Mouse (Mus musculus): ENCODE measurements around the gene Plpp3. TPM values are rescaled to one million over a fixed set of nuclear protein-coding genes. Genes with fewer than 3 reads are reported as not detected.

Gene Plpp3
- polyA plus RNA-seq, 1 experiment from 2014 or later, result 66.4 TPM

DNA sequence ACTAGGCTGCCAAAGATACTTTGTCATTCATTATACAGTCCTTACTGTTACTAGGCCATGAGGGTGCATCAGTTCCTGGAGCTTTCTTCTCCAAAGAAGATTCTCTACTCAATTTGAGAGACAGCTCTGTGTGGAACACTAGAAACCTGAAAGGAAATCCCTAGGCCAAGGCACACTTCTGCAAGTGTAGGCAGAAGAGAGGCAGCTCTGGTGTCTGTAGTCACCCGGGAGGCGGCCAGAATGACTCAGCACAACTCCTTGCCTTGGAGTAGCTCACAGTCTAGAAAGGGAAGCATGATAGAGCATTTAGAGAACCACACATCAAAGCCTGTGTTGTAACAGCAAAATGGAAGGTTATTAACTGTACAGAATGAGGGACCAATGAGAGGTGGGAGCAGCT, 68.4 kb downstream of the Plpp3 start:
- no peak for ATAC-seq (ENCODE audit: low FRiP score, low read depth)
- Histone ChIP-seq H3K9ac (replicated peaks) (no peak overlapping the region), H3K4me3 (no peak overlapping the region), H3K27ac (replicated peaks) (no peak overlapping the region), H3K36me3 (peaks cover 82% of the 10 kb centered on the region), H3K4me1 (no peaks in the 10 kb centered on the region), H3K4me2 (replicated peaks) (no peak overlapping the region), H3K27me3 (no peaks in the 10 kb centered on the region), H3K9me3 (no peaks in the 10 kb centered on the region)
- 81% methylated on average over 2 of the region's 2 CpGs for WGBS

DNA sequence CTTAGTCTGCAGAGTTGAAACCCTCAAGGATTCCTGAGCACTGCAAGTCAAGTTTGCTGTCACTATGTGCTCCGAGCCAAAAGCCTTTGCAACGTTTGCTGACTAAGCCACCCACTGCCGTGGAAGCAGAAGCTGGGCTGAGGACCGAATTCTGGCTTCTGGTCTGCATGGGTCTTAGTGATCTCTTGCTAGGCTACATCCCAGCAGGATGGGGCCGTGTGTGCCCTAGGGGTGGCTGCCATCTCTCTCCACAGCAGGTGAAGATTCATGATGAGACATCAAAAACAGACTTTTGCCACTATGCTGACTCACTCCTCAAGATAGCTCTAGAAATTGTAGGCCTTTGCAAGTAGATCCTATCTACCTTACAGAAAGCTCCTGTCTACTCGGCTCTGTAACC, 69.2 kb downstream of the Plpp3 start:
- no peak overlapping the region for H3K4me3 ChIP-seq
- no peaks in the 10 kb centered on the region for H3K9me3 ChIP-seq
- no peak overlapping the region for H3K27ac ChIP-seq (replicated peaks)
- WGBS, result 92% methylated on average over 6 of the region's 6 CpGs
- H3K4me1 ChIP-seq, result no peaks in the 10 kb centered on the region
- no peaks in the 10 kb centered on the region for H3K27me3 ChIP-seq
- peaks cover 82% of the 10 kb centered on the region for H3K36me3 ChIP-seq
- H3K4me2 ChIP-seq (replicated peaks), result no peak overlapping the region
- no peak overlapping the region for H3K9ac ChIP-seq (replicated peaks)
- ATAC-seq (ENCODE audit: low FRiP score, low read depth), result no peak

DNA sequence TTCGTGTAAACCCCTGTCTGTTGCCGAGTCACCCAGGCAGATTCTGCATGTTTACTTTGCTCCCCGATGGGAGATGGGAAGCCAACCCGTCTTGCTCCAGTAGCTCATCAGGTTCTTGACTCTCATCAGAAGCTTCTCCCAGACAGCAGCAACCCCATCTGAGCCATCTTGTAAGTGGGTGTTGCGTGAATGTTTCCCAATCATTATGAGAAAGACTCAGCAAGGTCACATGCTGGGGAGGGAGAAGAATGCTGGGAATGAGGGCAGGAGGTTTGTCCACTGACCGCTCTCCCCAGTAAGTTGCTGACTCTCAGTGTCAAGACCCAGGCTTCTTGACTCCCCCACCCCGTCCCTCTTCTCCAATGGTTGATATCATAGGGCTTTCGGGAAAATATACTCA, 73.0 kb downstream of the Plpp3 start:
- peaks cover 54% of the 10 kb centered on the region for H3K36me3 ChIP-seq
- no peak for ATAC-seq (ENCODE audit: low FRiP score, low read depth)
- no peak overlapping the region for H3K27ac ChIP-seq (replicated peaks)
- H3K9ac ChIP-seq (replicated peaks), result no peak overlapping the region
- 93% methylated on average over 8 of the region's 8 CpGs for WGBS
- H3K4me3 ChIP-seq, result no peak overlapping the region
- H3K9me3 ChIP-seq, result no peaks in the 10 kb centered on the region
- H3K4me2 ChIP-seq (replicated peaks), result no peak overlapping the region
- no peaks in the 10 kb centered on the region for H3K4me1 ChIP-seq
- H3K27me3 ChIP-seq, result no peaks in the 10 kb centered on the region

DNA sequence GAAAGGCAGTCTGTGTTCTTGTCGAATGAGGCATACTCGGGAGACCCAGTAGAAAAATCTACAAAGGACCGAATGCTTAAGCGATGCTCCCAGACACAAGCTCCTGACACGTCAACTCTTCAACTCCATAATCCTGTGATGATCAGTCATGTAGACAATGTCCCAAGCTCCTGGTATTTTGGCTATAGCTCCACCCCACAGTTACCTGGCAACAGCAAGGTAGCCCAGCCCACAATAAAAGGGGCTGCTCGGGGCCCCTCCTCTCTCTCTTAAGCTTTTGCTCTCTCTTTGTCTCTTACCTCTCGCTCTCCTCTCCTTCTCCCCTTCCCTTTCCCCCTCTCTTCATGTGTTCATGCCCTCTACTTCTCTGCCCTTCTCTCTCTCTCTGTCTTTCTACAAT, 83.1 kb downstream of the Plpp3 start:
- no peak overlapping the region for H3K4me3 ChIP-seq
- 31% methylated on average over 7 of the region's 7 CpGs for WGBS
- H3K36me3 ChIP-seq, result no peaks in the 10 kb centered on the region
- H3K9me3 ChIP-seq, result no peaks in the 10 kb centered on the region
- peaks cover 14% of the 10 kb centered on the region for H3K4me1 ChIP-seq
- H3K27me3 ChIP-seq, result no peaks in the 10 kb centered on the region
- no peak overlapping the region for H3K4me2 ChIP-seq (replicated peaks)
- no peak overlapping the region for H3K27ac ChIP-seq (replicated peaks)
- no peak overlapping the region for H3K9ac ChIP-seq (replicated peaks)
- ATAC-seq (ENCODE audit: low FRiP score, low read depth), result 0 out of 2 replicates have a peak, but pooled peaks have one; percentile 49

DNA sequence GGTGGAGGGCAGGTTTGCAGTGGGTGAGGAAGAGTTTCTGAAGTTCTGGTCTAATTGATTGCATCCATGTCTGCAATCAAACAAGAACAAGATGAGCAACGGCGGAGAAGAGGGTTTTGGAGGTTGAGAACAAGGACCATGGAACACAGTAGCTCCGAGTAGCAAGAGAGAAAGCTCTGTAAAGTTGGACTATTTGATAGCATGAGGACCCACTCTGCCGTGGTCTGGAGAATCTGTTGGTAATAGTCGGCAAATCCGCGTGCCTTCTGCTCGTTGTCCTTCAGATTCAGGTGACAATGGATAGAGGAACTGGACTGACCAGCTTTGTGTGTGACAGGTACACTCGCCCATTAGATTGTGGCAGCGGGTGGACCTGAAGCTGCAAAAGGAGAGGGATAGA, 87.8 kb downstream of the Plpp3 start:
- Histone ChIP-seq H3K4me3 (no peak overlapping the region), H3K9ac (replicated peaks) (peak overlapping the region; percentile 52), H3K27me3 (peaks cover 8% of the 10 kb centered on the region; the same call in 1 of the 2 replicates), H3K4me2 (replicated peaks) (peak overlapping the region; percentile 51; the same call in 1 of the 2 replicates), H3K27ac (replicated peaks) (peak overlapping the region; percentile 81), H3K36me3 (no peaks in the 10 kb centered on the region), H3K9me3 (no peaks in the 10 kb centered on the region), H3K4me1 (peaks cover 24% of the 10 kb centered on the region)
- WGBS, result 58% methylated on average over 10 of the region's 10 CpGs
- no peak for ATAC-seq (ENCODE audit: low FRiP score, low read depth)

DNA sequence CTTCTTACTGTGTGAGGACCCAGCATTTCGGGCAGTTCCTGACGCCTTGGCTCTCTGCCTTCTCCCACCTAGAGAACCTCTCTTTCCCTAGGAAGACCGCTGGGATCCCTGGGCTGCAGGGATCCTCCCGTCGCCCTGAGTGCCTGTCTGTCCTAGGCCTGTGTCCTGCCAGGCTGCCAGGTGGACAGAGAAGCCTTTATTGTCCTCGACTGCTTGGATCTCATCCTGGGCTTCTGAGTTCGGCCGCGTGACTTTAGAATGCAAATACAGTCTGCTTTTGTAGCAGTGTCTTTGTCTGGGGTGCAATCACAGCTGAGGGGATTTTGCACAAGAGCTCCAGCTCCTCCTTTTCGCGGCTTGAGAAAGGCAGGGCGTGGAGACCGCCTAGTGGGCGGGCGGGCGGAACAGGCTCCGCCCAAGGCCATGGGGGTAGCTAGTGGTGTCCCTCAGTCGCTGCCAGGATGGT, 88.4 kb downstream of the Plpp3 start:
- Histone ChIP-seq H3K9me3 (no peaks in the 10 kb centered on the region), H3K4me1 (peaks cover 19% of the 10 kb centered on the region), H3K4me3 (peak overlapping the region; percentile 23), H3K4me2 (replicated peaks) (peak overlapping the region; percentile 51), H3K9ac (replicated peaks) (peak overlapping the region; percentile 52), H3K27me3 (peaks cover 8% of the 10 kb centered on the region; the same call in 1 of the 2 replicates), H3K36me3 (no peaks in the 10 kb centered on the region), H3K27ac (replicated peaks) (peak overlapping the region; percentile 81)
- peak; percentile 94 for ATAC-seq (ENCODE audit: low FRiP score, low read depth)
- under 1% methylated on average over 18 of the region's 18 CpGs for WGBS

DNA sequence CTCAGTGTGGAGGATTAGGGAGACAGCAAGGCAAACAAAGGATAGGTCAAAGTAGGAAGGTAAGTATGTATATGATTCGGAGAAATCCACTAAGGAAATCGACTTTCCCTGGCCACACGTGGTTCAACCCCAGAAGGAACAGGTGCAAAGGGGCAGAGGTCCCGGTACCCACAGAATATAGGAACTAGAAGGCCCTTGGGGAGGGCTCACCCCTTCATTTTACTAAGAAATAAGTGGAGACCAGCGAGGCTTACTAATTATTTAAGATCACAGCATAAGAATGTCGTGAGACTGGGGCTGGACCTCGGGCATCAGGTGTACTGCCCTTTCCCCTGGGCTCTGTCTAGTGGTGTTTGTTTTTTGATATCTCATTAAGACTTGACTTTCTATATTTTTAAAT, 89.2 kb downstream of the Plpp3 start:
- H3K9ac ChIP-seq (replicated peaks), result no peak overlapping the region
- no peak for ATAC-seq (ENCODE audit: low FRiP score, low read depth)
- no peak overlapping the region for H3K4me3 ChIP-seq
- no peak overlapping the region for H3K27ac ChIP-seq (replicated peaks)
- H3K36me3 ChIP-seq, result no peaks in the 10 kb centered on the region
- H3K4me1 ChIP-seq, result peaks cover 17% of the 10 kb centered on the region
- WGBS, result 63% methylated on average over 7 of the region's 7 CpGs
- H3K27me3 ChIP-seq, result peaks cover 8% of the 10 kb centered on the region; the same call in 1 of the 2 replicates
- no peaks in the 10 kb centered on the region for H3K9me3 ChIP-seq
- peak overlapping the region; percentile 51; the same call in 1 of the 2 replicates for H3K4me2 ChIP-seq (replicated peaks)

DNA sequence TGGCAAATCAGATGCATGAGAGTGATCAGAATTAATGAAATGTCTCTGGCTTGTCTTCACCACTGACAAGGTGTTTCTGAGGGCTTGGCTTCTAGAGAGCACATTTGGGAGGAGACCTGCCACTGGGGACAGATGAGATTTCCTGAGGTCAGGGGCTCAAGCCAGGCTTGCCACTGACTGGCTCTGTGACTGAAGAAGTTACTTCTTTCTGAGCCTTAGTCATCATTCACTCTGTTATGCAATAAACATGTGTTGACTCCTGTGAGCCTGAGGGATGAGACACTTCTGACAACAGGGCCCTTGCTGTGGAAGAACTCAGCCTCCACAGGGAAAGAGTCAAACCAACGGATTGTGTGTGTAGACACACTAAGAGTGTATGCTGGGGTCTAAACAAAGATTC, 91.0 kb downstream of the Plpp3 start:
- Histone ChIP-seq H3K36me3 (no peaks in the 10 kb centered on the region), H3K4me3 (no peak overlapping the region), H3K27ac (replicated peaks) (no peak overlapping the region), H3K27me3 (peaks cover 8% of the 10 kb centered on the region; the same call in 1 of the 2 replicates), H3K4me1 (peaks cover 17% of the 10 kb centered on the region), H3K9ac (replicated peaks) (no peak overlapping the region), H3K4me2 (replicated peaks) (no peak overlapping the region), H3K9me3 (no peaks in the 10 kb centered on the region)
- WGBS, result 86% methylated on average over 1 of the region's 1 CpGs
- ATAC-seq (ENCODE audit: low FRiP score, low read depth), result no peak

DNA sequence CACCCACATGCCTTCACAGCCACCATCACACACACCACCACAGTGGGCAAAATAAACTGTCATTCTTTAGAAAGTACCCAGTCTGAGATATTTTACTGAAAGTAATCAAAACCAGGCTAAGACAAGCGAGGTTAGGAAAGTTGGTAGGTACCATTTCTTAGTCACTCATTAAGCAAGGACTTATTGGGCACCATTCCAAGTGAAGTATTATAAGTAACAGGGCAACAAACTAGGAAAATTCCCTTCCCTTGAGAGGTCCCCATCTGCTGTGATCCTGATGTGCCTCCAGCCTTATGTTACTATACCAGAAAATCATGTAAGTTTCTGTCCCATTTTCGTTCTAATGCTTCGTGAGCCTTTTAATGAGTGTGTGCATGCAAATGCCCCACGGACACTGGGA, 92.1 kb downstream of the Plpp3 start:
- no peak overlapping the region for H3K27ac ChIP-seq (replicated peaks)
- no peak overlapping the region for H3K4me2 ChIP-seq (replicated peaks)
- ATAC-seq (ENCODE audit: low FRiP score, low read depth), result no peak
- peaks cover 8% of the 10 kb centered on the region; the same call in 1 of the 2 replicates for H3K27me3 ChIP-seq
- no peak overlapping the region for H3K9ac ChIP-seq (replicated peaks)
- H3K9me3 ChIP-seq, result no peaks in the 10 kb centered on the region
- no peak overlapping the region for H3K4me3 ChIP-seq
- WGBS, result 86% methylated on average over 4 of the region's 4 CpGs
- peaks cover 17% of the 10 kb centered on the region for H3K4me1 ChIP-seq
- no peaks in the 10 kb centered on the region for H3K36me3 ChIP-seq

DNA sequence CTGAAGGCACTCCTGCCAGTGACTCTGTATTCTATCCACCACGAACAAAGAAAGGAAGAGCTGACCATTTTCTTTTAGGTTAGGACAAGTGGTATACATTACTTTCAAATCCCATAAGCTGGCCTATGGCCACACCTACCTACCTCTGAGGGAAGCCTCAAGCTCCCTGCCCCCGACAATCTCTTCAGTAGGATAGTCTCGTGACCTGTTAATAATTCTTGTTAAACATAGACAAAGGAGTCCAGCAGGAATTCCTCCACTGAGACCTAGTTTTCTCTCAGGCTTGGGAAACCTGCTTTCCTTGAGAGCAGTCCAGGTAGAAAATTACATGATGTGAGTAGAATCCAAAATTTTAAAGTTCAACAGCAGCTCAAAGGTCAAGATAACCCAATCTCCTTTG, 93.8 kb downstream of the Plpp3 start:
- H3K9ac ChIP-seq (replicated peaks), result no peak overlapping the region
- WGBS, result 76% methylated on average over 3 of the region's 3 CpGs

GRCm38 (mm10) chr4:105252044-105252443, 94.9 kb downstream of the Plpp3 start:
- H3K9ac ChIP-seq (replicated peaks), result no peak overlapping the region
- no peak overlapping the region for H3K4me3 ChIP-seq
- no peak overlapping the region for H3K4me2 ChIP-seq (replicated peaks)
- no peaks in the 10 kb centered on the region for H3K9me3 ChIP-seq
- H3K27ac ChIP-seq (replicated peaks), result no peak overlapping the region
- peaks cover 4% of the 10 kb centered on the region; the same call in 1 of the 2 replicates for H3K27me3 ChIP-seq
- no peaks in the 10 kb centered on the region for H3K4me1 ChIP-seq
- ATAC-seq (ENCODE audit: low FRiP score, low read depth), result no peak
- WGBS, result 72% methylated on average over 3 of the region's 3 CpGs
- H3K36me3 ChIP-seq, result no peaks in the 10 kb centered on the region

More for the DNA sequence above, 93.8 kb downstream of the Plpp3 start:
- no peaks in the 10 kb centered on the region for H3K9me3 ChIP-seq
- no peak overlapping the region for H3K27ac ChIP-seq (replicated peaks)
- ATAC-seq (ENCODE audit: low FRiP score, low read depth), result no peak
- no peak overlapping the region for H3K4me3 ChIP-seq
- H3K27me3 ChIP-seq, result peaks cover 8% of the 10 kb centered on the region; the same call in 1 of the 2 replicates
- peaks cover 3% of the 10 kb centered on the region; the same call in 1 of the 2 replicates for H3K4me1 ChIP-seq
- no peaks in the 10 kb centered on the region for H3K36me3 ChIP-seq
- no peak overlapping the region for H3K4me2 ChIP-seq (replicated peaks)

- Histone ChIP-seq H3K27ac (replicated peaks) (no peak overlapping the region), H3K9me3 (no peaks in the 10 kb centered on the region), H3K27me3 (peaks cover 4% of the 10 kb centered on the region; the same call in 1 of the 2 replicates), H3K36me3 (no peaks in the 10 kb centered on the region), H3K4me3 (no peak overlapping the region), H3K4me1 (no peaks in the 10 kb centered on the region), H3K9ac (replicated peaks) (no peak overlapping the region), H3K4me2 (replicated peaks) (no peak overlapping the region)
- WGBS, result 81% methylated on average over 5 of the region's 5 CpGs
- ATAC-seq (ENCODE audit: low FRiP score, low read depth), result no peak
Measured at GRCm38 (mm10) chr4:105252571-105253200, 95.5 kb downstream of the Plpp3 start.

All from midbrain, embryonic 12.5 days (tissue).